Mouse (Mus musculus) embryonic facial prominence, embryonic 14.5 days (tissue): ENCODE measurements at regions not wholly inside any gene's neighbourhood (a gene's known extent, or its start where the extent isn't known, plus 50 kb on each side); places are given as distances from the start of the nearest gene placed in this dataset.

Experiments
- ATAC-seq: fragments of 200-750 bp; cut with Nextera tagmentation; 2 replicates; pipeline ENCODE4 v1.8.0; 2017; ENCODE audit warnings: low read depth, moderate number of reproducible peaks, moderate TSS enrichment
- DNase-seq: peaks from one replicate; pipeline ENCODE4 v3.0.0-alpha.2; 2015; ENCODE audit warnings: low spot score
- H3K27ac ChIP-seq: fragments of 300-500 bp; sonication (generic); replicated peaks from 2 replicates; pipeline ENCODE4 v1.5.1; 2014; ENCODE audit warnings: low read depth, mild to moderate bottlenecking, low read length, moderate library complexity
- H3K27me3 ChIP-seq: fragments of 300-500 bp; sonication (generic); replicated peaks from 2 replicates; pipeline ENCODE4 v1.6.1; 2014; ENCODE audit warnings: low read length; ENCODE audit not compliant: control insufficient read depth, insufficient read depth
- H3K36me3 ChIP-seq: fragments of 300-500 bp; sonication (generic); 2 replicates; pipeline ENCODE4 v1.6.1; 2014; ENCODE audit warnings: low read length, mixed read lengths; ENCODE audit not compliant: control insufficient read depth, insufficient read depth
- H3K4me1 ChIP-seq: fragments of 300-500 bp; sonication (generic); 2 replicates; pipeline ENCODE4 v1.6.1; 2014; ENCODE audit warnings: antibody characterized with exemption, low read length; ENCODE audit not compliant: control insufficient read depth, insufficient read depth
- H3K4me2 ChIP-seq: fragments of 300-500 bp; sonication (generic); 2 replicates; pipeline ENCODE4 v1.6.1; 2014; ENCODE audit warnings: low read depth, mild to moderate bottlenecking, low read length, moderate library complexity, mixed read lengths
- H3K4me3 ChIP-seq: fragments of 300-500 bp; sonication (generic); 2 replicates; pipeline ENCODE4 v1.5.1; 2014; ENCODE audit warnings: low read depth, mild to moderate bottlenecking, low read length
- H3K9ac ChIP-seq: fragments of 300-500 bp; sonication (generic); 2 replicates; pipeline ENCODE4 v1.6.1; 2014; ENCODE audit warnings: low read depth, mild to moderate bottlenecking, low read length, moderate library complexity, mixed read lengths
- H3K9me3 ChIP-seq: fragments of 300-500 bp; sonication (generic); 2 replicates; pipeline ENCODE4 v1.6.1; 2016; ENCODE audit warnings: low read length; ENCODE audit not compliant: control insufficient read depth
- WGBS: fragments of 180-500 bp; shearing (Covaris S2); extraction: QIAGEN DNeasy Blood & Tissue Kit; methylation state at CpG from one replicate; pipeline ENCODE4 v1.1.7; 2014; 5-methylcytosine and 5-hydroxymethylcytosine counted together

GRCm38 (mm10) chr6:127311192-127312054 lies 135.2 kb upstream of the Parp11 start:
- Histone ChIP-seq H3K27me3 (no peaks in the 10 kb centered on the region), H3K4me3 (no peak overlapping the region), H3K9ac (no peak overlapping the region), H3K27ac (no peak overlapping the region), H3K4me1 (peaks cover 6% of the 10 kb centered on the region; the same call in 1 of the 2 replicates), H3K36me3 (no peaks in the 10 kb centered on the region), H3K4me2 (no peak overlapping the region), H3K9me3 (no peaks in the 10 kb centered on the region)
- WGBS = 69% methylated on average over 9 of the region's 9 CpGs
- no peak for DNase-seq
- ATAC-seq = 0 out of 2 replicates have a peak, but pooled peaks have one; percentile 30

DNA sequence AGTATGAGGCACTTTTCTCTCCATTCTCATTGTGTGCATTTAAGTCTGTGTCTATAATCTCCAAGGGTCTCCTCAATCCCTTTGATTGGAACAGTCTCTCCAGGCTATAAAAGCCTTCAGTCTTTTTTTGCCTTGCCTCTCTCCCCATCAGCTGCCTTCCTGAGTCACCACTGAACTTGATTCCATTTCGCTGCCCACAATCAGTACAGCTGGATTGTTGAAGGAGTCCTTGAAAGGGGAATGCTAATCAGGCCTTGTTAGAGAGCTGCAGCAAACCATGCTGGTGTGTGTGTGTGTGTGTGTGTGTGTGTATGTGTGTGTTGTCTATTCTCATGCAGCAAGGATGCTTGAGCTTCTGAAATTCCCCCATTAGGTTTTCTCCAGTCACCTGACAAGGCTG lies 129.3 kb upstream of the Parp11 start:
- WGBS = 46% methylated on average over 1 of the region's 1 CpGs
- H3K36me3 ChIP-seq = no peaks in the 10 kb centered on the region
- no peak overlapping the region for H3K4me3 ChIP-seq
- H3K9ac ChIP-seq = no peak overlapping the region
- DNase-seq = no peak
- no peaks in the 10 kb centered on the region for H3K27me3 ChIP-seq
- no peak overlapping the region for H3K27ac ChIP-seq
- no peaks in the 10 kb centered on the region for H3K9me3 ChIP-seq
- no peaks in the 10 kb centered on the region for H3K4me1 ChIP-seq
- no peak overlapping the region for H3K4me2 ChIP-seq
- ATAC-seq = no peak

DNA sequence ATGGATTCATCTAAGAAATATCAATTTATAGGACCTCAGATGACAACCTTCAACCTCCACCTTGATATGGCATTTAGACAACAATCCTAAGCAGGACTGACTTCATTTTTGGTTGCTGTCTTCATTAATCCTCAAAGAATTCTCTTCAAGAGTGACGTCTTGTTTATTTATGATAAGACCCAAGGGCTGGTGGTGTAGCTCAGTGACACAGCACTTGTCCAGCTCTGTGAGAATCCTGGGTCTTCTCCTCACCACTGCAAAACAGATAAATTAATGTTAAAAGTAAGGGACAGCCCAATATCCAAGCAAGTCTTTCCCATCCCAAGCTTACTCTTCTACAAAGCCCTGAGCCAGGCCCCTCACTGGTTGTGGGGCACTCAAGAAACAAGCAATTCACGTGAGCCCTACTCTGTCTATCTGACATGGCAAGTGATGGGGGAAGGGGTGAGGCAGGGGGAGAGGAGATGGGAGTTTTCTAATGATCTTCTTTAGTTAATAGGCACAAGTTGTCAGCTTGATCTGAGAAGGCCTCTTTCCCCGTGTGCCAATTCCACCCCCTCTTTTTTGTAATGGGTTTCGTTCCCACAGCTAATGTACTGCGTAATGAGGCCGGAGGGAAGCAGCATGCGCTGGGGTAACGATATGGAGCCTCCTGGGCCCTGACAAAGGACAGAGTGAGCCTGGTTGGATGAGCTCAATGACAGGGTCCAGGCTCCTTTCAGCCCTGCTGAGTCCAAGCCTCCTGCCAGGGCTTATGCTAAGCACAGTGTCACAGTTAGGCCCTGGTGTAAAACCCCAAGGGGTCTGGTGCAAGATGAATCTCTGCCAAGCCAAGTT lies 127.7 kb upstream of the Parp11 start:
- no peak for DNase-seq
- Histone ChIP-seq H3K27me3 (no peaks in the 10 kb centered on the region), H3K4me2 (no peak overlapping the region), H3K36me3 (no peaks in the 10 kb centered on the region), H3K9ac (no peak overlapping the region), H3K9me3 (no peaks in the 10 kb centered on the region), H3K4me1 (no peaks in the 10 kb centered on the region), H3K4me3 (no peak overlapping the region), H3K27ac (no peak overlapping the region)
- 58% methylated on average over 8 of the region's 8 CpGs for WGBS
- ATAC-seq = no peak

DNA sequence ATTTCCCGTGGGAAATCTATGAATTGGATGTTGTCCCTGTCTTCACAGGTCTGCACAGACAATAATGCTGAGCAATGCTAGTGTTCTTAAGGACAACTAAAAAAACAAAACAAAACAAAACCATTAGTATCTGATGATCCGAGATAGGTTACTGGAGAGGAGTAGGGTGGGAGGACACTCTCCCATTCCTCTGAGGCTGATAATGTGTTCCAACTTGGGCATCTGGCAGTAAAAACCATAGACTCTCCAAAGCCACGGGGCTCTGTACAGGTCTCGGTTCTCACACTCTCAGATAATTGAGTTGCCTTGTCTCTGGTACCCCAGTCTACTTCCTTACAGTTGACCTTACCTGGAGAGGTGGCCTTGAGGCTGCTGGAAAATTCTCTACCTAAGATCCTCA lies 126.0 kb upstream of the Parp11 start:
- Histone ChIP-seq H3K9ac (no peak overlapping the region), H3K36me3 (no peaks in the 10 kb centered on the region), H3K27me3 (no peaks in the 10 kb centered on the region), H3K4me1 (peaks cover 6% of the 10 kb centered on the region), H3K4me3 (no peak overlapping the region), H3K27ac (no peak overlapping the region), H3K4me2 (no peak overlapping the region), H3K9me3 (no peaks in the 10 kb centered on the region)
- DNase-seq = no peak
- ATAC-seq = no peak
- WGBS = 75% methylated on average over 4 of the region's 4 CpGs

- DNase-seq (no peak), ATAC-seq (no peak)
- Histone ChIP-seq H3K9me3 (no peaks in the 10 kb centered on the region), H3K4me2 (no peak overlapping the region), H3K9ac (no peak overlapping the region), H3K4me3 (no peak overlapping the region), H3K4me1 (peaks cover 11% of the 10 kb centered on the region), H3K27ac (no peak overlapping the region), H3K36me3 (no peaks in the 10 kb centered on the region), H3K27me3 (no peaks in the 10 kb centered on the region)
- 88% methylated on average over 3 of the region's 3 CpGs for WGBS
Measured at GRCm38 (mm10) chr6:127321031-127321430, 125.6 kb upstream of the Parp11 start.

DNA sequence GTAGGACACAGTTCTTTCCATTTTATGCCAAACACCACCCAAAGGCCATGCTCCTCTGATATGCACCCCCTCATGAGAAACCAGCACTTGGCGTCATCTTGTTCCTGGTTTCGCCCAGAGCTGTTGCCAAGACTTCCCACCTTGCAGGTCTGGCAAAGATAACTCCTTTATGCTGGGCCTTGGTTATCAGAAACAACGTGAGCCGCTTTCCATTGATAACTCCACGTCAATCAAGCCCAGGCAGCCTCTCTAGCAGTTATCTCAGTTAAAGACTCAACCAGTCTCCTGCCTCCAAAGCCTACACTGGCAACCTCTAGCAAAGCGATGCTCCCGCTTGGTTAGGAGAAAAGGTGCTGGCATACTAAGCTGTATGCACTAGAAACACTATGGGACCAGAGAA lies 124.2 kb upstream of the Parp11 start:
- DNase-seq (no peak), ATAC-seq (no peak)
- H3K9me3 ChIP-seq = no peaks in the 10 kb centered on the region
- peaks cover 13% of the 10 kb centered on the region for H3K4me1 ChIP-seq
- no peak overlapping the region for H3K4me3 ChIP-seq
- H3K4me2 ChIP-seq = no peak overlapping the region
- no peak overlapping the region for H3K27ac ChIP-seq
- no peaks in the 10 kb centered on the region for H3K36me3 ChIP-seq
- 87% methylated on average over 7 of the region's 7 CpGs for WGBS
- no peak overlapping the region for H3K9ac ChIP-seq
- H3K27me3 ChIP-seq = no peaks in the 10 kb centered on the region

GRCm38 (mm10) chr6:127324984-127325383 lies 121.7 kb upstream of the Parp11 start:
- Histone ChIP-seq H3K27ac (no peak overlapping the region), H3K4me1 (peaks cover 25% of the 10 kb centered on the region), H3K4me2 (no peak overlapping the region), H3K9me3 (no peaks in the 10 kb centered on the region), H3K9ac (no peak overlapping the region), H3K27me3 (no peaks in the 10 kb centered on the region), H3K36me3 (no peaks in the 10 kb centered on the region), H3K4me3 (no peak overlapping the region)
- 45% methylated on average over 5 of the region's 5 CpGs for WGBS
- no peak for ATAC-seq
- peak; percentile 87 for DNase-seq

DNA sequence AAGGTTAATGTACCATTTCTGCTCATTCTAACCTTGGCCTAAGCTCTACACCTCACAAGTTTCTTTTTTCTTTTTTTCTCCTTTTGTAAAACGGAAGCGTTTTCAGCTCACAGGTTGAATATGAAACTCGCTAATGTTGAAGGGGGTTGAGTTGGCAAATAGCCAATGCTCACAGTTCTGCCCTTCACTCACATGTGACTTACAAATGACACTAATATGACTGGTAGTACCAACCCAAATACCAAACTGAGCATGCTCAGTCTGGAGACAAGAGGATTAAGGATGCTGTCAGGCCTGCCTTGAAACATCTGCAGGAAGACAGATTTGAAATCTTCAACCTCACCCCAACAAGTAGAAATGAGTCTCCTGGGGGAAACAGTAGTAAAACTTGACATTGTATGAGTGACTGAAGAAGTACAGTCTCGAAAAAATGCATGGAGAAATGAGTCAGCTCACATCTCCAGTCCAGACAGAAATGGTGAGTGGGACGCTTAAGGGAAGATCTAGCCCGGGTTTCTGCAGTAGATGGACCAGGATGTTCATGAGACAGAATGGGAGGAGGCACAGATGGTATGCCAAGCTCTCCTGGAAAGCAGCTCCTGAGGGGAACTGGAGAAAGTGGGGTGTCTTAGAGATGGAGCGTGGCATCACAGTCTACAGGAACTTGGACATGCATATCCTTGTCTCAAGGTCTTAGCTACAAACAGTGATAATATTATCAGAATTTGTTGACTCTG lies 120.9 kb upstream of the Parp11 start:
- ATAC-seq (no peak), DNase-seq (no peak)
- no peak overlapping the region for H3K9ac ChIP-seq
- WGBS = 64% methylated on average over 7 of the region's 7 CpGs
- H3K27me3 ChIP-seq = no peaks in the 10 kb centered on the region
- no peak overlapping the region for H3K27ac ChIP-seq
- H3K9me3 ChIP-seq = no peaks in the 10 kb centered on the region
- no peak overlapping the region for H3K4me3 ChIP-seq
- no peak overlapping the region for H3K4me2 ChIP-seq
- H3K4me1 ChIP-seq = peaks cover 25% of the 10 kb centered on the region
- H3K36me3 ChIP-seq = no peaks in the 10 kb centered on the region
